Mouse (Mus musculus): ENCODE measurements around the gene Scyl2. TPM values are rescaled to one million over a fixed set of nuclear protein-coding genes. Genes with fewer than 3 reads are reported as not detected.

The Scyl2 gene
- total RNA-seq, 2 experiments from 2014 or later = 25.2 to 28.4 TPM

DNA sequence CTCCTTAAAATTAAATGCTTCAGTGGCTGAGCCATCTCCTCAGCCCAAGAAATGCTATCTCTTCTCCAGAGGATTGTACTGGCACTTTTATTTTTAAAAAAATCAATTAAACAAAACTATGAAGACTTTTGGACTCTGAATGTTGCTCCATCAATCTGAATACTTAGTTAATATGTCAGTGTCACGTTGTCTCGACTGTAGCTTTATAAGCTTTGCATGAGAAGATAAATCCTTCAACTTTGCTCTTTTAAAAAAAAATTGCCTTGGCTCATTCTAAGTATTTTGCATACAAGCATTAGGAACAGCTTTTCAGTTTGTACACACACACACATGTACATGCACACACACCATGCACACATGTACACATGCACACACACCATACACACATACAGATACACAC lies 61.9 kb downstream of the Scyl2 start:
- Histone ChIP-seq H3K4me3 (no peak overlapping the region), H3K27ac (no peak overlapping the region)
- DNase-seq (ENCODE audit: low spot score in 2 of 2) = no peak
- no peak for TF ChIP-seq CTCF (conservative IDR thresholded peaks at IDR 0.05)

DNA sequence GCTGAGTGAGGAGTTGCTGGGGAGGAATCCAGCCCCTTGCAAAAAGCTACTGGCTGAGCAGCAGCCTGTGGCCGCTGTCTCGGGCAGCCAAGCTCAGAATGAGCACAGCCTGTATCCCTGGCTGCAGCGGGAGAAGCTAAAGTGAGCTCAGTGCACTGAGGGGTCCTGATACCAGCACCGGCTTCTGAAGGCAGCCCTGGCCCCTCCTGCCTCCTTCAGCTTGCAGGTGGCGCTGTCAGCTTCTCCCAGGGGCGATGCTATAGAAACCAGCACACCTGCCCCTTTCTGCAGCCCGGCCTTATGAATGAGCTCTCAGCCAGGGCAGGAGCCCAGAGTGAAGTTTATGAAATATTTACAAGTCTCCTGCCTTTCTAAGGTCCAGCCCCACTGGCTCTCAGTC lies 65.0 kb downstream of the Scyl2 start, which contains the start of gene Slc17a8:
Slc17a8 (minus strand) TSS at position 125 of the 400 bp plus-strand sequence.
- DNase-seq (ENCODE audit: low spot score in 2 of 2) = no peak
- Histone ChIP-seq H3K27ac (no peak within 1 kb of the TSS), H3K4me3 (no peak within 1 kb of the TSS)
- no peak for TF ChIP-seq CTCF (conservative IDR thresholded peaks at IDR 0.05)

GRCm38 (mm10) chr10:89599311-89599710 lies 86.8 kb downstream of the Scyl2 start:
- H3K27ac ChIP-seq = no peak overlapping the region
- no peak for DNase-seq (ENCODE audit: low spot score in 2 of 2)
- TF ChIP-seq CTCF (conservative IDR thresholded peaks at IDR 0.05) = no peak

GRCm38 (mm10) chr10:89597275-89597674 lies 88.8 kb downstream of the Scyl2 start:
- no peak for TF ChIP-seq CTCF (conservative IDR thresholded peaks at IDR 0.05)
- DNase-seq (ENCODE audit: low spot score in 2 of 2) = no peak
- no peak overlapping the region for H3K4me3 ChIP-seq
- no peak overlapping the region for H3K27ac ChIP-seq

More at GRCm38 (mm10) chr10:89599311-89599710, 86.8 kb downstream of the Scyl2 start:
- no peak overlapping the region for H3K4me3 ChIP-seq

DNA sequence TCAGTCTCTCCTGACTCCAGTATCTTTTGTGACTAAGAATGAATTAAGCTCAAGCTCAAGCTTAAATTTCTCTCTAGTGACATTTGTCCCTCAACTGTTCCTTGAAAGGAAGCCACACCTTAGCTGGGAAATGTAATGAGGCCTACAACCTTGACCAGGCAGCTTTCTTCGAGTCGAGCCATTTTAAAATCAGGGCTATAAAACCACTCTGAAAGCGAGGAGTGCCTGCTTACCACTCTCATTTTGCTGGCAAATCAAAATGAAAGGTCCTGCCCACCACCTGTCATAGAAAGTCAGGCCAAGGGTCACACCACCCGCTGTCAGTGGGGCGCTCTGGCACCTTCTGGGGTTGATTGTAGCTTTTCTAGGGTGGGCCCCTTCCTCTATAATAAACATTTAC lies 90.2 kb downstream of the Scyl2 start:
- Histone ChIP-seq H3K27ac (no peak overlapping the region), H3K4me3 (no peak overlapping the region)
- DNase-seq (ENCODE audit: low spot score in 2 of 2) = no peak
- no peak for TF ChIP-seq CTCF (conservative IDR thresholded peaks at IDR 0.05)

- TF ChIP-seq CTCF (conservative IDR thresholded peaks at IDR 0.05) = no peak
- no peak for DNase-seq (ENCODE audit: low spot score in 2 of 2)
- Histone ChIP-seq H3K4me3 (no peak overlapping the region), H3K27ac (no peak overlapping the region)
Measured at GRCm38 (mm10) chr10:89595514-89595913, 90.6 kb downstream of the Scyl2 start.

DNA sequence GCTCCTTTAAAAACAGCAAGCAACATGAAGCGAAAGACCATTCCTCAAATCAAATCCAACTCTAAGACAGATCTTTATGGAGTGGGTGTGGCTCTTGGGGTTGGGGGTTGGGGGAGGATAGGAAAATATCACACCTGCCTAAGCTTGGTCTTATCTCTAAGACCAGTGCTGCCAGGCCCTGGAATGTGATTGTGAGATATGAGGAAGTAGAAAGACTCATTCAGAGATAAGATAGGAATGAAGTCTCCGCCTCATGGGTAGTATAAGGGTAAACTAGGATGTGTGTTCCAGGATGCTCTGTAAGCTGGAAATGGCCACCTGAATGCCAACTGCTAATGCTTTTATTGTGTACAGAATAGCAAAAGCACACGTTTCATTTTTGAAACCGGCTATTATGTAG lies 91.8 kb downstream of the Scyl2 start:
- Histone ChIP-seq H3K27ac (no peak overlapping the region), H3K4me3 (no peak overlapping the region)
- TF ChIP-seq CTCF (conservative IDR thresholded peaks at IDR 0.05) = no peak
- no peak for DNase-seq (ENCODE audit: low spot score in 2 of 2)

- DNase-seq (ENCODE audit: low spot score in 2 of 2) = peak in 1 of 2 experiments; percentile 4
- H3K27ac ChIP-seq = no peak overlapping the region
- H3K4me3 ChIP-seq = no peak overlapping the region
- TF ChIP-seq CTCF (conservative IDR thresholded peaks at IDR 0.05) = no peak
Measured at GRCm38 (mm10) chr10:89592797-89593196, 93.3 kb downstream of the Scyl2 start.

DNA sequence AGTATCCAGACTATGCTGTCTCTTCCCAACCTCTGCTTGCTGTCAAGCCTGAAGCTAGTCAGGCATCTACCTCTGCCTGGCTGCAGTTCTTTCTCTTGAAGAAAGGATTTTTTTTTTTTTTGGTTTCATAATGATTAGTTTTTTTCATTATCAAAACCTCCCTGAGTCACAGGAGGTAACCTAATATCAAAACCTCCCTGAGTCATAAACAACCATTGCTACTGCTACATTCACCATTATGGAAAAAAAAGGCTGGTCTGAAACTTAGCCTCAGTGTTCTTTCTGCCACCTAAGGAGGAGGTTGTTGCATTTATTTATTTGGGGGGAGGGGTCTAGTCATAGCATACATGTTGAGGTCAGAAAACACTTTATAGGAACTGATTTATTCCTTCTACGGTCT lies 96.2 kb downstream of the Scyl2 start:
- TF ChIP-seq CTCF (conservative IDR thresholded peaks at IDR 0.05) = no peak
- DNase-seq (ENCODE audit: low spot score in 2 of 2) = no peak
- Histone ChIP-seq H3K4me3 (no peak overlapping the region), H3K27ac (no peak overlapping the region)

Other genes with a start within 250 kb of the Scyl2 start
- gene Gas2l3, start 242.3 kb downstream of the Scyl2 start, total RNA-seq (2021) = 1 to 10 TPM; 1.9 to 2.0 TPM
- under 1 TPM in 1 of 2 experiments, not detected in 1; 0.25 TPM for gene Nr1h4, start 152.7 kb downstream of the Scyl2 start, total RNA-seq (2021)
- 1 to 10 TPM; 3.1 to 3.5 TPM for gene Slc17a8, start 65.0 kb downstream of the Scyl2 start, total RNA-seq (2021)
- 10 to 100 TPM; 24.8 to 25.5 TPM for gene Actr6, start 46.0 kb upstream of the Scyl2 start, total RNA-seq (2021)
- 10 to 100 TPM; 72.6 to 81.6 TPM for gene Uhrf1bp1l, start 58.7 kb upstream of the Scyl2 start, total RNA-seq (2021)
- gene Anks1b, start 187.2 kb upstream of the Scyl2 start, total RNA-seq (2021) = 100 to 1,000 TPM; 540 to 541 TPM